Mouse (Mus musculus) right cerebral cortex, adult 18-20 months (tissue): Measurements from ENCODE around the gene Arf1.

Experiments
- DNase-seq: peaks from one replicate; pipeline ENCODE4 v3.0.0; 2022; ENCODE audit warnings: mixed read lengths

Gene Arf1

DNA sequence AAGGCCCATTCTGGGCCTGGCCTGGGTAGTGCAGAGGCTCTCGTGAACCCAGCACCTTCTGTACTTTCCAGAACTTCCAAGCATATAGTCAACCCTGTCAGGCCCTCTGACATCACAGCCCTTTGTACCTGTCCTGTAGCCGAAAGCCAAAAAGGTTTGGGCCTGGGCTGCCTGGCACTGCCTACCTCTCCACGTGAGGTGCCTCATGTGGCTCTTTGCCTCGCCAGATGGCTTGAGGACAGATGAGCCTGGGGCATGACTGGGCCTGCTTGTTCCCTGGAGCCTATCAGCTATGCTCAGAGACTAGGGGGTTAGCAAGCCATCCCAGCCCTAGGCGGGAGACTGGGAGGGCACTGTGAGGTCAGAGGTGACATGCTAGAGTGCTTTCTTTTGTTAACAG is 42.6 kb downstream of the Arf1 start:
- DNase-seq, result no peak

DNA sequence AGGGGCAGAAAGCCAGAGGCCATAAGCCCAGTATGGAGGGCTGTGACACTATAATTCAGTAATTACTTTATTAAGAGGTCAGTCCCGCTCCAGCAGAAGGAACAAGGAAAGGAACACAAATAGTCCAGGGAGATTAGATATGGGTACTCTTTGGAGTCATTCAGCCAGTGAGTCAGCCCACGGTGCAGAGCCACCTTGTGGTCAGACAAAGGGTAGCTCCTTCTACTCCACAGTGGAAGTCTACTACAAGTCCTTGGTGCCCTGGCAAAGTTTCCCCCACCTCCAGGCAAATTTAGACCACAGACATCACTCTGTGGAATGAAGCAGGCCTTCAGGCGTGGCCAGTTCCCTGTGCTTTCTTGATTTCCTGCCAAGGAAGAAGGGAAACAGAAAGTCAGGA is 44.2 kb downstream of the Arf1 start:
- DNase-seq, result peak; percentile 56

DNA sequence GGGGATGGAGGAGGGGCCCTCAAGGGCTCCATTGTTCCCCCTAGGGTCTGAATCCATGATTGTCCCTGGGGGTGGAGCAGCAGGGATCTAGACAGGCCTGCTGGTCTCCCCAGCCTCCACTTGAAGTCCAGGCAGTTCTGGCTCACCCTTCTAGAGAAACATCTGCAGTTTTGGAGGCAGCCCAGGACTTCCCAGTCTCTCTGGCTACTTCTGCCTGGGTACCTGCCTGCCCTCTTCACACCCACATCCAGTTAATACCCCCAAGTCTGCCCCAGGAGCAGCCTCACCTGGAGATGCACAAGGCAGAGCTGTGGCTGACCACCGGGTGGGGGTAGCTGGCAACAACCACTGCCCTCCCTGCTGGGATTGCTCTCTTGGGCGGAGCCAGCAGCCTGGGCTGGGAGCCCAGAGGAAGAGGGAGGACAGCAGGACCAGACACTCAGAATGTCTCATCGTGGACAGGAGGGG is 45.2 kb downstream of the Arf1 start, which contains the start of gene Gjc2:
Gjc2 (minus strand) TSS at position 350 of the 468 bp plus-strand sequence.
- DNase-seq, result peak; percentile 53

DNA sequence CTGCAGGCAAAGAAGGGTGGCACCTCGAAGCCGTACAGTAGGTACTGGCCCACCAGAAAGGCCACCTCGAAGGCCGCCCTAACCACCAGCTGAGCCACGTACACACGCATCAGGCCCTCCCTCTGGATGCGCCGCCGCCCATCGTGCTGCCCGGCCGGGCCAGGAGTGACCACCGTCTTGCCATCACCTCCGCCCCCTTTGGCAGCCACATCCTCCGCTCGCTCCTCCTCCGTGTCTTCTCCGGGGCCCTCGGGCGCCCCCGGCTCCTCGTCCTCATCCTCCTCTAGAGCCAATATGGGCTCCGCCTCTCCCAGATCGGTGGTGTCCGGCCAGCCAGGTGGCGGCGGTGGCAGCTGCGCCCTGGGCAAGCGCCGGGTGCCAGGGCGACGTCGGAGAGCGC is 51.1 kb downstream of the Arf1 start:
- DNase-seq, result no peak

DNA sequence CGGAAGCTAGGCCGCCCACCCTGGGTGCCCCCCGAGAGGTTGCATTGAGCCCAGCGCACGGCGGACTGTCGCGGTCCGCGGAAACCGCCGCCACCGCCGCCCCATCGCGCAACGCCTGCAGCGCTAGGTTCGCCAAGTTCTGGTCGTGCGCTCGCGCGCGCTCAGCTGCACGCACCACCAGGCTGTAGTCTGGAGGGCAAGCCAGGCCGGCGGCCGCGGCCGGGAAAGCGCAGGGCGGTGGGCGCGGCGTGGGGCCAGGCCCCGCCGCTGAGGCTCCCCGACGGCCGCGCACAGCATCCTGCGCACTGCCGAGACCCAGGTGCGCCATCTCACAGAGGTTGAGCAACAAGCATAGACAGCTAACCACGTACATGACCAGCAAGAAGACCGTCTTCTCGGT is 51.6 kb downstream of the Arf1 start:
- DNase-seq, result no peak

DNA sequence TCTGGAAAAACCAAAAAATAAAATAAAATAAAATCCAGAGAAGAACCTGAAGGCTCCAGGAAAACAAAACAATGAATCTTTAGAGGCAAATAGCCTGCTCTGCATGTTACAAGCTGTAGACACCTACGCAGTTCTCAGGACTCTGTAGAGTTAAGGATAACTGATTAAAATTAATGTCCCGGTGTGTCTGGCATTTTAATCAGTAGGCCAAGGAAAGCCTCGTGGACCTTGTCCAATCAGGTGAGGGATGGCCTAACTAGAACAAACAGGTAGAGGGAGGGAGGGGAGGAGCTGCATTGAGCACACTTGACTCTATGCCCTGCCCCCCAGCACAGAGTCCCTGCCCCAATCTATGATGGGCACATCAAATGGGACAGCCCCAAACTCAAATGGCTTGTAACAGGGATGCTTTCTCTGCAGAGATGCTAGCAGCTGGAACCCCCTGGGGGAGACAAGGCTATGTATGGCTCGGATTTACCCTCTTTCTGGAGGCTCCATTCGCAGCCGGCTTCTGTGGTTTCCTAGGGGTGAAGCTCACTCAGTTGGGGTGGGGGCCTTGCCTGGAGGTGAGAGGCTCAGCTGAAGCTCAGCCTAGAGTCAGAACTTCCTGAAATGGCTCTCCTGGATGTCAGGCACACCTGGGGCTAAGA is 53.8 kb downstream of the Arf1 start:
- DNase-seq, result no peak

DNA sequence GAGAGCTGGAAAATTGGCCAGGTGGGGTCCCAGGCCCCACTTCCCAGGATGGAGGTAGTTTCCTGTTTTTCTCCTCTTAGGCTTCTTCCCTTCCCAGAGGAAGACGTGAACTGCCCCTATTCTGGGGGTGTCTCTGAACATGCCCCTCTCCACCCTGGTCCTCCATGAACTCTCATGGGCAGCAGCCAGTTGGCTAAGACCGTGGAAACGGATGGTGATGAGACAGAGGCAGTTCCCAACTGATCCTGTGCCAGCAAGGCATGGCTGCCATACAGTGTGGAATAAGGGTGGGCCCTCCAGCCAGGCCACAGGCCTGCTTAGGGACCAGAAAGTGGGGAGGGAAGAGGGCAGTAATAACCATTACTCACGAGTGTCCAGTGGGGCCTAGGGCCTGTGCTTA is 57.5 kb downstream of the Arf1 start:
- no peak for DNase-seq

DNA sequence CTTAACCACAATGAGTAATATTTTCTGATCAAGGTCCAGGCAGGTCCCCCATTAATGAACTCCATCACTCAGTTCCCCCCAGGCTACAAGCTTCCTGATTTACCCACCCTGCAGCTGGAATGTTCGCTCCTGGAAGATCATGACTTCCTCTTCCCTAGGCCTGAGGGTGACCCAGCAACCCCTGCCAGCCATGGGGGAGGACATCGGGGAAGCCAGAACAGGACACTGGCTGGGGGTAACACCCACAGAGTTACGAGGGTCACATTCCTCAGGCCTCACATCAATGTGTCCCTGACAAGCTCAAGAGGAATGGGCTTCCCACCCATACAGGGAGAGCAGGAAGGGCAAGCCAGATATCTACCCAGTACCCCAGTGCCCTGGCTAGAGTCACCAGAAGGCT is 58.3 kb downstream of the Arf1 start:
- DNase-seq, result no peak

DNA sequence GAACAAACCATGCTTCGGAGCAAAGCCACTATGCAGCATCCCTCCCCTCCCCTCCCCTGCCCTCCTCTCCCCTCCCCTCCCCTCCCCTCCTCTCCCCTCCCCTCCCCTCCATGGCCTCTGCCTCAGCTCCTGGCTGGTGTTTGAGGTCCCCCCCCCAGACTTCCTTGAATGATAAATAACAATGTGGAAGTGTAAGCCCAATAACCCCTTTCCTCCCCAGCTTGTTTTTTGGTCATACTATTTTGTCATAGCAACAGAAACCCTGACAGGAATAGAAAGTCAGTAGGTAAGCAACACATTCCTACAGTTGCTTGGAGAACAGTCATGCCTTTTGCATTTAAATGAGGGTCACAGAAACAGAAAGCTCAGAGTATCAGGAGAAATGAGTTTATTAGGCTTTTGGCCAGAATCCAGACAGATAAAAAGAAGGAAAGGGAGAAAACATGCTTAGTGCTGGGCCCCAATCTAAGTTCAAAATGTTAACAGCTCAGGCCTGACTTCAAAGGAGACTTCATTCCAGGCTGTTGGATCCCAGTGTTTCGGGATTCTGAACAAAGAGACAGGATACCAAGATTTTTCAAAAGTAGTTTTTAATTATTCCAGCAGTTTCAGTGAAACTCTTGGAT is 62.3 kb downstream of the Arf1 start:
- DNase-seq, result no peak

DNA sequence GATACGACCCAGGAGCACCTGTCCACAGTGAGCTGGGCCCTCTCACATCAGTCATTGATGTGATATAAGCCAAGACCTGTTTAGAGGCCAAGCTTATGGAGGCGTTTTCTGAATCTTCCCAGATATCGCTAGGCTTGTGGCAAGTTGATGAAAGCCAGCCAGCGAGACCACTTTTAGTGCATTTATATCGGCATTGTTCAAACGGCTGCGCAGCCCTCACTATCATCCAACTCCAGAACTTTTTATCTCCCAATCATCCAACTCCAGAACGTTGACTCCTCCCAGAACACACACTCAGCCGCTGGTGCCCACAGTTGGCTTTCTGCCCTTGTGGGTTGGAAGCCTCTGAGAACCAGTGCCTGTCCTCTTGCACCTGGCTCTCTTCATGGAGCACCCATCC is 63.7 kb downstream of the Arf1 start:
- no peak for DNase-seq

DNA sequence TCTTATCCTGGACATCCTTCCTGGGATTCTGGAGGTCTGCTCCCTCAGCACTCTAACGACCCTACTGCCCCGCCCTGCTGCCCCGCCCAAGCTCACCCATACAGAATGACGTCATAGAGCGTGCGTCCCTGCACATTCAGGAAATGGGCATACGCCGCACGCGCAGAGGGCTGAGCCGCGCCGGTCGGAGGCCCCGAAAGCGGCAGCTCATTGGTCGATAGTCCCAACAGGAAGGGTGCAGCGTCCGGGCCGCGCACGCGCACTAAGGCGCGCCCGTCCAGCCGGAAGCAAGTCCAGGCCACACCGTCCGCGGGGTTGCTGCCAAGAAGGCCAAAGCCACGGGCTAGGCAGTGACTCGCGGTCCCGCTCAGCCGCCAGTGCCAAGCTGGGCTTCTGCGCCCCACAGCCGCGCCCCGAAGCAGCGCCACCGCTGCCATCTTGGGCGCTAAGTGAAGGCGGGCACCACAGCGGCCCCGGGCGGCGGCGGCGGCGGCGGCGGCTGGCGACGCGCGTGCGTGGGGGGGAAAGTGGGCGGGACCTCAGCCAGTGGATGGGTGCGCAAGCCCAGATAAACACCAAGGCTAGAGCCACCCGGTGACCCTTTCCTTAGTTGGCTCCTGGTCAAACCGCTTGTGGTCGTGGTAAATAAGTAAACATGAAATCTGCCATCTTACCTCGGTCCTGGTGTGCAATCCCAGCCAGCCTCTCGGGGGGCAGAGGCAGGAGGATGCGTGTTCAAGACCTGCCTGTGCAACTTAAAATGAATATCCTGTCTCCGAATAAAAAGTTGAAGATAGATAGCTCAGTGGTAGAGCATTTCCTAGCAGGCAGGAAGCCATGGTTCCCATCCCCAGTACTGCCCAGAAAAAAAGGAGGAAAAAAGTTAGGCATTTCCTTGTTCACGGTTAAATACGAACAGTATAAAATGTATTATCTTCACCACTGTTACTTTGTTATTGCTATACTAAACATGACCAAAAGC is 64.5 kb downstream of the Arf1 start, which contains the start of gene Iba57:
Iba57 (minus strand) TSS at position 485 of the 982 bp plus-strand sequence.
- peak; percentile 99 for DNase-seq

DNA sequence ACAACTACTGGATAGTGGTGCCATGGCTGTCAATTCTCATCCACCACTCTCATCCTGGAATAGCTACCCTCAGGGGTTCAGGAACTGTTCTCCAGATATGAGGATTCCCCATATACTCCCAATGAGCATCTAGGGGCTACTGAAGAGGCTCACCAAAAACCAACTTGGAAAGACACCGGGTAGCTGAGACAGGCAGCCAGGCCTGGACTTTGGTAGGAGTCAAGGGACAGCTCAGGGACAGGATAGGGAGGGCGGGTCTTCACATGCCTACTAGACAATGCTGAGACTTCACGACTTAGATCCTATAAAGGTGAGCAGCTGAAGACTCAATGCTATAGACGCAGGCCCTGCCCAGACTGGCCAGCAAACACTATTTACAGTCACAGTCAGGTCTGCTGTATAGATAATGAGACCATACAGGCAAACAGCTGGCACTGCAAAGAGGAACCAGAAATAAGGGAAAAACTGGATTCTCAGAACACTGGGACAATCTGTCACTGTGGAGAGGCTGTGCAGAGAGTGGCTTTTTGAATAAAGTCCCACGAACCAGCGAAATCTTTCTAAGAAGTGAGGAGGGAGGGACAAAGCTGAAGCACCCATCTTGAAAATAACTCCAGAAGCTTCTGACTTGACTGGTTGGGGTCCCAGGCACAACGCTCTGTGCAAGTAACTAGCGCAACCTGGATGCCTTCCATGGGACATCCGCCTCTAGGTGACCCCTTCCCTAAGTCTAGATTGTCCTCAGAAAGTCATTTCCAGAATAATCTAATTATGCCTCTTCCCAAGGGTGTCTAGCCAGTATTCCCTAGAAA is 65.4 kb downstream of the Arf1 start:
- DNase-seq, result no peak
